Mouse (Mus musculus) heart, postnatal 0 days (tissue): ENCODE measurements at regions not wholly inside any gene's neighbourhood (a gene's known extent, or its start where the extent isn't known, plus 50 kb on each side); places are given as distances from the start of the nearest gene placed in this dataset.

Source experiments
- ATAC-seq: fragments of 200-750 bp; cut with Nextera tagmentation; 2 replicates; pipeline ENCODE4 v1.8.0; 2017; ENCODE audit warnings: low read depth, moderate number of reproducible peaks, moderate library complexity; ENCODE audit not compliant: insufficient read depth
- DNase-seq: peaks from one replicate; pipeline ENCODE4 v3.0.0-alpha.2; 2016; ENCODE audit warnings: low spot score
- H3K27ac ChIP-seq: fragments of 300-500 bp; sonication (generic); 2 replicates; pipeline ENCODE4 v1.5.1; 2014; ENCODE audit warnings: low read depth, mild to moderate bottlenecking
- H3K27me3 ChIP-seq: fragments of 300-500 bp; sonication (generic); 2 replicates; pipeline ENCODE4 v1.6.1; 2014; ENCODE audit warnings: low read length, mixed read lengths; ENCODE audit not compliant: control insufficient read depth, insufficient read depth
- H3K36me3 ChIP-seq: fragments of 300-500 bp; sonication (generic); replicated peaks from 2 replicates; pipeline ENCODE4 v1.6.1; 2014; ENCODE audit warnings: low read length, mixed read lengths; ENCODE audit not compliant: control insufficient read depth, insufficient read depth
- H3K4me1 ChIP-seq: fragments of 300-500 bp; sonication (generic); 2 replicates; pipeline ENCODE4 v1.6.1; 2014; ENCODE audit warnings: antibody characterized with exemption; ENCODE audit not compliant: control insufficient read depth, insufficient read depth
- H3K4me2 ChIP-seq: fragments of 300-500 bp; sonication (generic); 2 replicates; pipeline ENCODE4 v1.6.1; 2014; ENCODE audit warnings: low read depth, mild to moderate bottlenecking, low read length, moderate library complexity
- H3K4me3 ChIP-seq: fragments of 300-500 bp; sonication (generic); 2 replicates; pipeline ENCODE4 v1.5.1; 2014; ENCODE audit warnings: low read depth, low read length
- H3K9ac ChIP-seq: fragments of 300-500 bp; sonication (generic); replicated peaks from 2 replicates; pipeline ENCODE4 v1.6.1; 2014; ENCODE audit warnings: low read depth, low read length, mixed read lengths
- H3K9me3 ChIP-seq: fragments of 300-500 bp; sonication (generic); replicated peaks from 2 replicates; pipeline ENCODE4 v1.6.1; 2016; ENCODE audit warnings: low read length; ENCODE audit not compliant: control insufficient read depth
- CTCF ChIP-seq: IDR thresholded peaks from 2 replicates; pipeline ENCODE4 v1.5.1; 2016; ENCODE audit warnings: antibody characterized with exemption, control low read depth, low read depth
- EP300 ChIP-seq: IDR thresholded peaks from 2 replicates; pipeline ENCODE4 v1.6.1; 2016; ENCODE audit warnings: antibody characterized with exemption, low read depth
- WGBS: fragments of 180-500 bp; shearing (Covaris S2); extraction: QIAGEN DNeasy Blood & Tissue Kit; methylation state at CpG from one replicate; pipeline ENCODE4 v1.1.7; 2014; 5-methylcytosine and 5-hydroxymethylcytosine counted together

- Histone ChIP-seq H3K9ac (no peak overlapping the region), H3K4me2 (no peak overlapping the region), H3K9me3 (no peaks in the 10 kb centered on the region), H3K4me3 (no peak overlapping the region), H3K36me3 (no peaks in the 10 kb centered on the region), H3K4me1 (no peaks in the 10 kb centered on the region), H3K27ac (no peak overlapping the region), H3K27me3 (no peaks in the 10 kb centered on the region)
- WGBS, result 44% methylated on average over 5 of the region's 5 CpGs
- ATAC-seq (no peak), DNase-seq (no peak)
- TF ChIP-seq EP300 (no peak), CTCF (no peak)
Measured at GRCm38 (mm10) chr2:75542331-75542730, 116.7 kb upstream of the Hnrnpa3 start.

- TF ChIP-seq CTCF, result no peak
- no peak for TF ChIP-seq EP300
- no peaks in the 10 kb centered on the region for H3K4me1 ChIP-seq
- H3K27me3 ChIP-seq, result no peaks in the 10 kb centered on the region
- no peak overlapping the region for H3K27ac ChIP-seq
- no peaks in the 10 kb centered on the region for H3K36me3 ChIP-seq
- H3K9ac ChIP-seq, result no peak overlapping the region
- 44% methylated on average over 5 of the region's 5 CpGs for WGBS
- ATAC-seq (no peak), DNase-seq (no peak)
- no peak overlapping the region for H3K4me2 ChIP-seq
- H3K4me3 ChIP-seq, result no peak overlapping the region
- H3K9me3 ChIP-seq, result no peaks in the 10 kb centered on the region
Measured at GRCm38 (mm10) chr2:75542781-75543180, 116.3 kb upstream of the Hnrnpa3 start.

GRCm38 (mm10) chr2:75545971-75546370 is 113.1 kb upstream of the Hnrnpa3 start:
- no peaks in the 10 kb centered on the region for H3K4me1 ChIP-seq
- H3K36me3 ChIP-seq, result no peaks in the 10 kb centered on the region
- no peak overlapping the region for H3K27ac ChIP-seq
- DNase-seq (no peak), ATAC-seq (no peak)
- TF ChIP-seq CTCF (no peak), EP300 (no peak)
- H3K27me3 ChIP-seq, result no peaks in the 10 kb centered on the region
- no peak overlapping the region for H3K9ac ChIP-seq
- WGBS, result 84% methylated on average over 7 of the region's 7 CpGs
- no peaks in the 10 kb centered on the region for H3K9me3 ChIP-seq
- H3K4me2 ChIP-seq, result no peak overlapping the region
- no peak overlapping the region for H3K4me3 ChIP-seq

GRCm38 (mm10) chr2:75555676-75556075 is 103.4 kb upstream of the Hnrnpa3 start:
- Histone ChIP-seq H3K9ac (no peak overlapping the region), H3K27me3 (no peaks in the 10 kb centered on the region), H3K4me3 (no peak overlapping the region), H3K27ac (no peak overlapping the region), H3K4me1 (peaks cover 5% of the 10 kb centered on the region; the same call in 1 of the 2 replicates), H3K4me2 (no peak overlapping the region), H3K36me3 (no peaks in the 10 kb centered on the region), H3K9me3 (no peaks in the 10 kb centered on the region)
- DNase-seq (no peak), ATAC-seq (no peak)
- TF ChIP-seq CTCF (no peak), EP300 (no peak)
- WGBS, result 84% methylated on average over 8 of the region's 8 CpGs

GRCm38 (mm10) chr2:75556744-75557143 is 102.3 kb upstream of the Hnrnpa3 start:
- 32% methylated on average over 7 of the region's 7 CpGs for WGBS
- Histone ChIP-seq H3K27ac (no peak overlapping the region), H3K9ac (no peak overlapping the region), H3K4me2 (no peak overlapping the region), H3K4me1 (peaks cover 5% of the 10 kb centered on the region; the same call in 1 of the 2 replicates), H3K36me3 (no peaks in the 10 kb centered on the region), H3K4me3 (no peak overlapping the region), H3K27me3 (no peaks in the 10 kb centered on the region), H3K9me3 (no peaks in the 10 kb centered on the region)
- TF ChIP-seq CTCF, result peak; percentile 13; the same call in 1 of the 2 replicates
- no peak for TF ChIP-seq EP300
- ATAC-seq (no peak), DNase-seq (no peak)

- no peak for TF ChIP-seq EP300
- no peak for TF ChIP-seq CTCF
- Histone ChIP-seq H3K9ac (no peak overlapping the region), H3K4me1 (peaks cover 5% of the 10 kb centered on the region; the same call in 1 of the 2 replicates), H3K4me2 (no peak overlapping the region), H3K27me3 (no peaks in the 10 kb centered on the region), H3K27ac (no peak overlapping the region), H3K36me3 (no peaks in the 10 kb centered on the region), H3K4me3 (no peak overlapping the region), H3K9me3 (no peaks in the 10 kb centered on the region)
- DNase-seq (no peak), ATAC-seq (no peak)
- WGBS, result 75% methylated on average over 11 of the region's 11 CpGs
Measured at GRCm38 (mm10) chr2:75557392-75557791, 101.7 kb upstream of the Hnrnpa3 start.
